Mouse (Mus musculus) C2C12 (cell line): ENCODE results near the gene Ppargc1a. TPM values are rescaled to one million over a fixed set of nuclear protein-coding genes. Genes with fewer than 3 reads are reported as not detected.

Experiments
- H3K27me3 ChIP-seq: one replicate; pipeline ENCODE4 v1.6.1; 2011; ENCODE audit not compliant: control insufficient read depth, insufficient read depth, insufficient read length
- H3K36me3 ChIP-seq: one replicate; pipeline ENCODE4 v1.6.1; 2011; ENCODE audit not compliant: control insufficient read depth, insufficient read depth
- H3K4me3 ChIP-seq: one replicate; pipeline ENCODE4 v1.5.1; 2011; ENCODE audit warnings: mild to moderate bottlenecking, control low read depth; ENCODE audit not compliant: poor library complexity, insufficient read depth, severe bottlenecking
- H3K79me2 ChIP-seq: one replicate; pipeline ENCODE4 v1.6.1; 2011; ENCODE audit not compliant: control insufficient read depth, insufficient read depth
- H3K79me3 ChIP-seq: one replicate; pipeline ENCODE4 v1.6.1; 2011; ENCODE audit warnings: low read depth, control low read depth
- H3ac ChIP-seq: one replicate; pipeline ENCODE3; 2011; ENCODE audit warnings: low read depth; ENCODE audit not compliant: control insufficient read depth, insufficient read length
- CEBPB ChIP-seq: IDR thresholded peaks from one replicate; pipeline ENCODE4 v1.6.1; 2011; ENCODE audit warnings: low read depth, mild to moderate bottlenecking, control low read depth, moderate library complexity
- CTCF ChIP-seq: IDR thresholded peaks from one replicate; pipeline ENCODE4 v1.5.1; 2011; ENCODE audit not compliant: control insufficient read depth, insufficient read depth, insufficient read length
- FOSL1 ChIP-seq: IDR thresholded peaks from one replicate; pipeline ENCODE4 v1.8.0; 2011; ENCODE audit warnings: mild to moderate bottlenecking, low read length; ENCODE audit not compliant: poor library complexity, insufficient read depth, severe bottlenecking
- MAX ChIP-seq: IDR thresholded peaks from one replicate; pipeline ENCODE4 v1.6.1; 2011; ENCODE audit warnings: mild to moderate bottlenecking, control low read depth
- MYOD1 ChIP-seq: IDR thresholded peaks from one replicate; pipeline ENCODE4 v1.6.1; 2011; ENCODE audit warnings: low read depth; ENCODE audit not compliant: control insufficient read depth, insufficient read length
- MYOG ChIP-seq: IDR thresholded peaks from one replicate; pipeline ENCODE4 v1.6.1; 2011; ENCODE audit not compliant: control insufficient read depth, insufficient read length; ENCODE audit errors: extremely low read depth
- USF1 ChIP-seq: IDR thresholded peaks from one replicate; pipeline ENCODE4 v1.6.1; 2011; ENCODE audit warnings: low read depth, mild to moderate bottlenecking, control low read depth, moderate library complexity
- polyA plus RNA-seq: library from polyadenylated mRNA; unstranded; fragments of >200 nt; fragmentation: generic; extraction: Trizol; gene quantifications from one replicate; pipeline ENCODE4 v1.2.1, GENCODE M21; 2012; ENCODE audit warnings: missing spikeins

Gene Ppargc1a
- polyA plus RNA-seq, 1 experiment, result 0.25 TPM

GRCm38 (mm10) chr5:51445726-51446125, 121.8 kb downstream of the Ppargc1a start:
- Histone ChIP-seq H3K4me3 (no peak overlapping the region), H3K79me3 (no peaks in the 10 kb centered on the region), H3K36me3 (no peaks in the 10 kb centered on the region), H3K79me2 (no peaks in the 10 kb centered on the region), H3K27me3 (no peaks in the 10 kb centered on the region), H3ac (no peak overlapping the region)
- no peak for TF ChIP-seq MAX
- TF ChIP-seq MYOD1, result no peak
- TF ChIP-seq CEBPB, result no peak
- no peak for TF ChIP-seq CTCF
- TF ChIP-seq FOSL1, result no peak
- TF ChIP-seq USF1, result no peak
- TF ChIP-seq MYOG, result no peak

- TF ChIP-seq MYOD1 (no peak), FOSL1 (no peak), CEBPB (no peak), MYOG (no peak), MAX (no peak), USF1 (no peak), CTCF (no peak)
- H3ac ChIP-seq, result no peak overlapping the region
- no peaks in the 10 kb centered on the region for H3K27me3 ChIP-seq
- no peaks in the 10 kb centered on the region for H3K79me2 ChIP-seq
- no peak overlapping the region for H3K4me3 ChIP-seq
- no peaks in the 10 kb centered on the region for H3K79me3 ChIP-seq
- no peaks in the 10 kb centered on the region for H3K36me3 ChIP-seq
Measured at GRCm38 (mm10) chr5:51439773-51440172, 127.8 kb downstream of the Ppargc1a start.

- no peak for TF ChIP-seq FOSL1
- no peak for TF ChIP-seq CEBPB
- TF ChIP-seq MYOG, result no peak
- TF ChIP-seq USF1, result no peak
- TF ChIP-seq CTCF, result no peak
- no peak for TF ChIP-seq MYOD1
- no peak for TF ChIP-seq MAX
- Histone ChIP-seq H3K36me3 (no peaks in the 10 kb centered on the region), H3K4me3 (no peak overlapping the region), H3K79me2 (no peaks in the 10 kb centered on the region), H3ac (no peak overlapping the region), H3K27me3 (no peaks in the 10 kb centered on the region), H3K79me3 (no peaks in the 10 kb centered on the region)
Measured at GRCm38 (mm10) chr5:51433905-51434304, 133.6 kb downstream of the Ppargc1a start.

GRCm38 (mm10) chr5:51432532-51432931, 135.0 kb downstream of the Ppargc1a start:
- Histone ChIP-seq H3K4me3 (no peak overlapping the region), H3ac (no peak overlapping the region), H3K79me2 (no peaks in the 10 kb centered on the region), H3K27me3 (no peaks in the 10 kb centered on the region), H3K36me3 (no peaks in the 10 kb centered on the region), H3K79me3 (no peaks in the 10 kb centered on the region)
- TF ChIP-seq MYOG (no peak), USF1 (no peak), MAX (no peak), FOSL1 (no peak), CTCF (no peak), MYOD1 (no peak), CEBPB (no peak)

- Histone ChIP-seq H3K79me3 (no peaks in the 10 kb centered on the region), H3K4me3 (no peak overlapping the region), H3ac (no peak overlapping the region), H3K27me3 (no peaks in the 10 kb centered on the region), H3K36me3 (no peaks in the 10 kb centered on the region), H3K79me2 (no peaks in the 10 kb centered on the region)
- no peak for TF ChIP-seq USF1
- TF ChIP-seq CEBPB, result no peak
- no peak for TF ChIP-seq MAX
- TF ChIP-seq MYOG, result no peak
- TF ChIP-seq MYOD1, result no peak
- TF ChIP-seq CTCF, result no peak
- no peak for TF ChIP-seq FOSL1
Measured at GRCm38 (mm10) chr5:51432031-51432430, 135.5 kb downstream of the Ppargc1a start.

- Histone ChIP-seq H3ac (no peak overlapping the region), H3K79me3 (no peaks in the 10 kb centered on the region), H3K27me3 (no peaks in the 10 kb centered on the region), H3K79me2 (no peaks in the 10 kb centered on the region), H3K36me3 (no peaks in the 10 kb centered on the region), H3K4me3 (no peak overlapping the region)
- no peak for TF ChIP-seq CTCF
- TF ChIP-seq MAX, result no peak
- TF ChIP-seq CEBPB, result no peak
- TF ChIP-seq MYOG, result no peak
- no peak for TF ChIP-seq FOSL1
- TF ChIP-seq MYOD1, result no peak
- no peak for TF ChIP-seq USF1
Measured at GRCm38 (mm10) chr5:51426406-51426805, 141.1 kb downstream of the Ppargc1a start.
